ENCODE assay signal across 19 mouse cellular contexts in genomic region chr14:96081681-96082207, GRCm38 (mm10).
DNase-seq lines count a peak whose midpoint lies in the region; ATAC-seq lines count a peak whose summit lies in the region.
"Had no signal": no experiment of that assay in that cellular context is flagged by ENCODE, and none has a peak within 500 bp of the region (broad histone marks: within the 10 kb centered on the region; RNA-seq: fewer than 3 reads in every experiment).

No protein-coding gene starts in this region.

- DNase-seq in kidney, postnatal 4 days, result no peak
- DNase-seq in embryo, embryonic 10 days (ENCODE audit: low spot score), result peak; percentile 73
- DNase-seq in embryo, embryonic 11 days, result peak; percentile 58
- peak; percentile 19 for DNase-seq in neural tube, embryonic 11.5 days (ENCODE audit: low spot score)
- DNase-seq in left cerebral cortex, adult 18-20 months (ENCODE audit: low spot score in 2 of 2), result no peak
- DNase-seq: adrenal gland, postnatal 10 days; cerebellum, adult 2 months; gastrocnemius, postnatal 36 days; heart, adult 2 months; heart, postnatal 36 days; kidney, adult 11 months; kidney, postnatal 10 days; right cerebral cortex, postnatal 25 days; spleen, adult 18-20 months had no signal

- no peaks in the 10 kb centered on the region for H3K4me1 ChIP-seq in kidney, embryonic 15.5 days
- peaks cover 9% of the 10 kb centered on the region for H3K4me1 ChIP-seq in neural tube, embryonic 11.5 days (ENCODE audit: control insufficient read depth, insufficient read depth, low read length)
- no peaks in the 10 kb centered on the region for H3K4me1 ChIP-seq in heart, embryonic 12.5 days (replicated peaks)
- H3K4me1 ChIP-seq: embryonic facial prominence, embryonic 15.5 days had no signal

- H3K4me3 ChIP-seq in kidney, embryonic 15.5 days (replicated peaks), result no peak overlapping the region
- no peak overlapping the region for H3K4me3 ChIP-seq in neural tube, embryonic 11.5 days (ENCODE audit: low read depth, low read length)
- H3K4me3 ChIP-seq in heart, embryonic 12.5 days, result no peak overlapping the region
- H3K4me3 ChIP-seq: embryonic facial prominence, embryonic 15.5 days; heart, adult 2 months; midbrain, embryonic 12.5 days had no signal

- no peak overlapping the region for H3K4me2 ChIP-seq in kidney, embryonic 15.5 days
- H3K4me2 ChIP-seq in neural tube, embryonic 11.5 days (ENCODE audit: low read depth), result no peak overlapping the region
- no peak overlapping the region for H3K4me2 ChIP-seq in heart, embryonic 12.5 days
- H3K4me2 ChIP-seq: embryonic facial prominence, embryonic 15.5 days; midbrain, embryonic 12.5 days had no signal

- H3K9me3 ChIP-seq in kidney, embryonic 15.5 days (replicated peaks), result no peaks in the 10 kb centered on the region
- H3K9me3 ChIP-seq in neural tube, embryonic 11.5 days (ENCODE audit: control insufficient read depth, low read length), result no peaks in the 10 kb centered on the region
- no peaks in the 10 kb centered on the region for H3K9me3 ChIP-seq in heart, embryonic 12.5 days (replicated peaks)
- H3K9me3 ChIP-seq: embryonic facial prominence, embryonic 15.5 days; midbrain, embryonic 12.5 days had no signal

- H3K36me3 ChIP-seq in kidney, embryonic 15.5 days, result no peaks in the 10 kb centered on the region
- no peaks in the 10 kb centered on the region for H3K36me3 ChIP-seq in neural tube, embryonic 11.5 days (ENCODE audit: control insufficient read depth, insufficient read depth, low read length)
- H3K36me3 ChIP-seq in heart, embryonic 12.5 days, result no peaks in the 10 kb centered on the region
- H3K36me3 ChIP-seq: embryonic facial prominence, embryonic 15.5 days; midbrain, embryonic 12.5 days had no signal

- H3K9ac ChIP-seq in kidney, embryonic 15.5 days, result no peak overlapping the region
- no peak overlapping the region for H3K9ac ChIP-seq in neural tube, embryonic 11.5 days (ENCODE audit: low read length)
- H3K9ac ChIP-seq in heart, embryonic 12.5 days, result no peak overlapping the region
- H3K9ac ChIP-seq: embryonic facial prominence, embryonic 15.5 days; midbrain, embryonic 12.5 days had no signal

- ATAC-seq in kidney, embryonic 15.5 days (replicated peaks; ENCODE audit: low FRiP score), result 0 out of 2 replicates have a peak, but pooled peaks have one; percentile 6
- ATAC-seq in neural tube, embryonic 11.5 days (ENCODE audit: insufficient read depth, low FRiP score, low TSS enrichment), result 0 out of 2 replicates have a peak, but pooled peaks have one; percentile 38
- no peak for ATAC-seq in heart, embryonic 12.5 days (ENCODE audit: insufficient number of reproducible peaks, low FRiP score)

- H3K27ac ChIP-seq in kidney, embryonic 15.5 days, result no peak overlapping the region
- peak overlapping the region; percentile 56 for H3K27ac ChIP-seq in neural tube, embryonic 11.5 days (ENCODE audit: low read depth, low read length)
- H3K27ac ChIP-seq in heart, embryonic 12.5 days (ENCODE audit: poor library complexity, severe bottlenecking), result no peak overlapping the region
- H3K27ac ChIP-seq: embryonic facial prominence, embryonic 15.5 days; heart, adult 2 months; macrophage; midbrain, embryonic 12.5 days had no signal

- no peaks in the 10 kb centered on the region for H3K27me3 ChIP-seq in kidney, embryonic 15.5 days
- H3K27me3 ChIP-seq in neural tube, embryonic 11.5 days (ENCODE audit: control insufficient read depth, insufficient read depth, low read length), result no peaks in the 10 kb centered on the region
- H3K27me3 ChIP-seq in heart, embryonic 12.5 days (replicated peaks), result no peaks in the 10 kb centered on the region
- H3K27me3 ChIP-seq: embryonic facial prominence, embryonic 15.5 days; midbrain, embryonic 12.5 days had no signal

- WGBS in kidney, embryonic 15.5 days, result 38% methylated on average over 6 of the region's 6 CpGs
- 35% methylated on average over 6 of the region's 6 CpGs for WGBS in neural tube, embryonic 11.5 days
- 65% methylated on average over 6 of the region's 6 CpGs for WGBS in heart, embryonic 12.5 days

Comparison
In these comparisons a context has a peak if more than half of its experiments do, and no peak if none do; other contexts are left out.
1. DNase-seq: peak in embryo, embryonic 10 days (single experiment), embryo, embryonic 11 days (single experiment) and neural tube, embryonic 11.5 days (single experiment); none in kidney, postnatal 4 days (0 of 2) and left cerebral cortex, adult 18-20 months (0 of 2).